ENCODE assay signal across 13 mouse cellular contexts in genomic region chr10:7111462-7112000, GRCm38 (mm10). TPM values are rescaled to one million over a fixed set of nuclear protein-coding genes. Genes with fewer than 3 reads are reported as not detected.
A peak's percentile ranks its signal among the peaks of the same experiment; 100 is the strongest.
DNase-seq lines count a peak whose midpoint lies in the region; ATAC-seq and TF ChIP-seq lines count a peak whose summit lies in the region.
"Had no signal": no experiment of that assay in that cellular context is flagged by ENCODE, and none has a peak within 500 bp of the region (broad histone marks: within the 10 kb centered on the region; RNA-seq: fewer than 3 reads in every experiment).

No protein-coding gene starts in this region.

- no peak overlapping the region for H3K4me2 ChIP-seq in neural tube, embryonic 14.5 days (ENCODE audit: low read depth, low read length)
- H3K4me2 ChIP-seq: embryonic facial prominence, embryonic 13.5 days; heart, embryonic 15.5 days had no signal

- no peaks in the 10 kb centered on the region for H3K4me1 ChIP-seq in neural tube, embryonic 14.5 days (ENCODE audit: control insufficient read depth, insufficient read depth, low read length)
- H3K4me1 ChIP-seq: heart, embryonic 15.5 days had no signal

- H3K27me3 ChIP-seq in neural tube, embryonic 14.5 days (ENCODE audit: control insufficient read depth, insufficient read depth, low read length) = no peaks in the 10 kb centered on the region
- H3K27me3 ChIP-seq: embryonic facial prominence, embryonic 13.5 days; heart, embryonic 15.5 days had no signal

- 78% methylated on average over 6 of the region's 6 CpGs for WGBS in neural tube, embryonic 14.5 days

- ATAC-seq in neural tube, embryonic 14.5 days (ENCODE audit: low read depth) = 0 out of 2 replicates have a peak, but pooled peaks have one; percentile 17

- no peaks in the 10 kb centered on the region for H3K36me3 ChIP-seq in neural tube, embryonic 14.5 days (ENCODE audit: control insufficient read depth, insufficient read depth, low read length)
- H3K36me3 ChIP-seq: embryonic facial prominence, embryonic 13.5 days had no signal

- H3K27ac ChIP-seq in gastrocnemius, adult 2 months = peak overlapping the region; percentile 60
- no peak overlapping the region for H3K27ac ChIP-seq in neural tube, embryonic 14.5 days (ENCODE audit: low read depth, low read length)
- H3K27ac ChIP-seq: embryonic facial prominence, embryonic 13.5 days; heart, embryonic 15.5 days had no signal

- DNase-seq in gastrocnemius, adult 2 months = peak; percentile 61
- DNase-seq in gastrocnemius, postnatal 4 days (ENCODE audit: low spot score in 2 of 2) = no peak
- DNase-seq in neural tube, embryonic 10.5 days (ENCODE audit: extremely low spot score, low spot score) = no peak
- DNase-seq in cerebellum, postnatal 25 days = peak; percentile 84 to 89
- DNase-seq in left cerebral cortex, postnatal 4 days = peak; percentile 48
- no peak for DNase-seq in thymus, postnatal 14 days
- DNase-seq in adrenal gland, postnatal 14 days = no peak
- DNase-seq: adrenal gland, adult 8-10 months; kidney, postnatal 10 days; thymus, postnatal 25 days had no signal

- no peak overlapping the region; the same call in 1 of the 2 replicates for H3K4me3 ChIP-seq in gastrocnemius, adult 2 months
- H3K4me3 ChIP-seq in neural tube, embryonic 14.5 days (ENCODE audit: low read depth, low read length) = no peak overlapping the region
- H3K4me3 ChIP-seq: embryonic facial prominence, embryonic 13.5 days; heart, embryonic 15.5 days had no signal

- no peaks in the 10 kb centered on the region for H3K9me3 ChIP-seq in neural tube, embryonic 14.5 days (ENCODE audit: control insufficient read depth, low read length)
- H3K9me3 ChIP-seq: heart, embryonic 15.5 days had no signal

- no peak overlapping the region for H3K9ac ChIP-seq in neural tube, embryonic 14.5 days (replicated peaks; ENCODE audit: low read depth, low read length)
- H3K9ac ChIP-seq: embryonic facial prominence, embryonic 13.5 days; heart, embryonic 15.5 days had no signal

- peak; percentile 56 for TF ChIP-seq CTCF in gastrocnemius, adult 2 months (IDR thresholded peaks at IDR 0.05)

- intact Hi-C loops in gastrocnemius, adult 2 months (cut with DNase I) = no loop called here
- intact Hi-C loops in left cerebral cortex, postnatal 4 days (cut with DNase I) = no loop called here

RNA-seq across cellular contexts. Expression of gene Ipcef1, which starts 59.3 kb away (rescaled TPM):
- total RNA-seq in gastrocnemius, adult 2 months (2021) = not detected
- under 1 TPM in 1 of 2 experiments, not detected in 1; 0.13 TPM for total RNA-seq in gastrocnemius, postnatal 4 days (2021)
- 3.3 and 5.4 TPM in 2 replicates for polyA plus RNA-seq in neural tube, embryonic 14.5 days (2014; fragmentation: Nextera tagmentation; extraction: Ambion mirVana)
- total RNA-seq in left cerebral cortex, postnatal 4 days (2021) = 10 to 100 TPM; 25.9 to 26.0 TPM
- 0.74 and 5.1 TPM in 2 replicates for total RNA-seq in adrenal gland, postnatal 14 days (2021)

Comparison
In these comparisons a context has a peak if more than half of its experiments do, and no peak if none do; other contexts are left out.
1. DNase-seq: peak in gastrocnemius, adult 2 months (single experiment), cerebellum, postnatal 25 days (2 of 2) and left cerebral cortex, postnatal 4 days (single experiment); none in gastrocnemius, postnatal 4 days (0 of 2), neural tube, embryonic 10.5 days (single experiment), thymus, postnatal 14 days (single experiment) and adrenal gland, postnatal 14 days (single experiment).